Mouse (Mus musculus) intestine, embryonic 15.5 days (tissue): Measurements from ENCODE around the gene Selenbp1. TPM values are rescaled to one million over a fixed set of nuclear protein-coding genes. Genes with fewer than 3 reads are reported as not detected.
"Not testable (repeated sequence)": the region's sequence is repeated elsewhere in the genome, so short reads cannot be mapped to it uniquely, and the experiment has no call there.

Experiments used
- ATAC-seq: fragments of 200-750 bp; cut with Nextera tagmentation; 2 replicates; pipeline ENCODE4 v1.8.0; 2017; ENCODE audit warnings: moderate TSS enrichment, moderate library complexity
- H3K27ac ChIP-seq: fragments of 300-500 bp; sonication (generic); 2 replicates; pipeline ENCODE4 v1.5.1; 2015; ENCODE audit warnings: mild to moderate bottlenecking, inconsistent platforms
- H3K27me3 ChIP-seq: fragments of 300-500 bp; sonication (generic); replicated peaks from 2 replicates; pipeline ENCODE4 v1.6.1; 2015; ENCODE audit warnings: inconsistent platforms
- H3K36me3 ChIP-seq: fragments of 300-500 bp; sonication (generic); 2 replicates; pipeline ENCODE4 v1.6.1; 2015; ENCODE audit warnings: inconsistent platforms
- H3K4me1 ChIP-seq: fragments of 300-500 bp; sonication (generic); replicated peaks from 2 replicates; pipeline ENCODE4 v1.6.1; 2015; ENCODE audit warnings: inconsistent platforms
- H3K4me2 ChIP-seq: fragments of 300-500 bp; sonication (generic); replicated peaks from 2 replicates; pipeline ENCODE4 v1.6.1; 2015; ENCODE audit warnings: mild to moderate bottlenecking, inconsistent platforms
- H3K4me3 ChIP-seq: fragments of 300-500 bp; sonication (generic); replicated peaks from 2 replicates; pipeline ENCODE4 v1.5.1; 2015; ENCODE audit warnings: inconsistent platforms
- H3K9ac ChIP-seq: fragments of 300-500 bp; sonication (generic); 2 replicates; pipeline ENCODE4 v1.6.1; 2015; ENCODE audit warnings: inconsistent platforms
- H3K9me3 ChIP-seq: fragments of 300-500 bp; sonication (generic); 2 replicates; pipeline ENCODE4 v1.6.1; 2016; ENCODE audit warnings: inconsistent platforms
- WGBS: fragments of 180-500 bp; shearing (Covaris S2); methylation state at CpG from one replicate; pipeline ENCODE4 v1.1.7; 2015; 5-methylcytosine and 5-hydroxymethylcytosine counted together
- polyA plus RNA-seq: library from polyadenylated mRNA; unstranded; fragments of >200 nt; fragmentation: Nextera tagmentation; extraction: Ambion mirVana; gene quantifications from 2 replicates; pipeline ENCODE4 v1.2.1, GENCODE M21; 2015

The Selenbp1 gene
- polyA plus RNA-seq, result 108 and 123 TPM in 2 replicates

DNA sequence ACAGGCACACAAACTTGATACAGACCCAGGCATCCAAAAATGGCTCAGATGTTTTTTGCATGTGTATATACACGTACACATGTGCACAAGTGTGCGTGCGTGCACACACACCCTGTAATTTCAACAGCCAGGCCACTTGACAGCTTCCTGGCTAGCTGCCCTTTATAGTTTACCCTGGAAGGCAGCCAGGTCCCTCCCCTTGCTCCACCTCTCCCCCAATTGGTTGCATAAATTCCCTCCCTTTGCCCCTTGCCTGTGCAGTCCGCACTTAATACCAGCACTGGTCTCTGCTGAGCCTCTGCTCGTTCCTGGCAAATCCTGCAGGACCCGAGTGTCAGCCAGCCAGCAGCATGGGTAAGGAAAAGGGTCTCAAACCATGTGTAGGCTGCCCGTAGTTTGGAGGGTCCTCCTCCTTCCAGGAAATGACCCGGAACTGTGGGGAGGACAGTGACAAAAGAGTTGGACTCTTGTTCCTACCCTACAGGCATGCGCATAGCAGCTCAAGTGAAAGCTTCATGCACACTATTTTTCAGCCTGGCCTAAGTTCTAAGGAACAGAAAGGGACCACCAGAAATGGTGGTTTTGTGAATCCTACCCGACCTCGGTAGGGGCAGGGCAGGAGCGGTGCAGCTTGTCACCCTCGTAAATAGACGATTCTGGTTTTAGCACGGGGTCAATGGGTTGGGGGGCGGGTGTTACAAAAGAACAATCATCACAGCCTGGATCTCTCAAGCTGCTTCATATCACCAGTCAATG, at the start of gene Selenbp1:
Gene Selenbp1 (plus strand): TSS at position 248 of the 756 bp plus-strand sequence.
- Histone ChIP-seq H3K4me2 (peak within 1 kb of the TSS; percentile 64), H3K36me3 (no peaks in the 10 kb centered on the region), H3K27me3 (no peaks in the 10 kb centered on the region), H3K9ac (peak within 1 kb of the TSS; percentile 49), H3K9me3 (no peaks in the 10 kb centered on the region), H3K27ac (peak within 1 kb of the TSS; percentile 88), H3K4me3 (peak within 1 kb of the TSS; percentile 38), H3K4me1 (peaks cover 11% of the 10 kb centered on the region)
- ATAC-seq, result peak; percentile 95
- WGBS, result 3% methylated on average over 16 of the region's 16 CpGs

DNA sequence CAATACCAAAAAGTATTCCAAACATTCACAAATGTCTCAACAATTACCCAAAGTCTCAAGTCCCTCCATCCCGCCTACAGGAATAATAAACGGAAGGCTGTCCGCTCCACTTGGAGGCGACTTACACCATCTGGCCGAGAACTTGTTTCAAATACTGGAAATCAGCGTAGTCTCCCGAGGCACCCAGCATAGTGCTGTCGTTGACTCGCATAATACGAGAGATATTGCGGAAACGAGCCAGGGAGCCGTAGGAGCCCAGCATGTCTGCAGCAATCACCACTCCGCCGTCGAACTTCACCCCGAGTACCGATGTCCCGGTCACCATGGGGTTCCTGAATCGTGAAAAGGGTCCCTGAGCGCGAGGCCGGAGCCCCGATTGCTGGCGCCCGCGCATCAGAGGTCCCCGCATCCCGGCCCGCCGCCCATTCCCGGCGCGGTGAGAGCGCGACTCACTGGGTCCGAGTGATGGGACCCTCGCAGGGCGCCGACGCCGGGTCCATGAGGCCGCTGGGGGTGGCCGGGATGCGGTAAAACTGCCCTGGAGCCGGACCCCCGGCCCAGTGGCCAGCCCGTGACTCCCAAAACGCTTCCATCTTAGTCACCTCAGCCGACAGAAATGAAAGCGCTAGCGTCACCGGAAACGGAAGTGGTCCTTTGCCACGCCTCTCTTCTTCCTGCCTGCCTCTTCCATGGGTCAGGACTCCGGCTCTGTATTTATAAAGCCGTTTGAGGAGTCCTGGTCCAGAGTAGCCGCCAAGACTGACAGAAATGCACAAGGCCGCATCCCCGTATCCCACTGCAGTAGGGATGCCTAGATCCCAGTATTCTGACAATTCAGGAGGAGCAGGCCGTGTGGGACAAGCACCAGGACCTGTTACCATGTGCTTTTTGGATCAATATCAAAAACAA, 46.3 kb upstream of the Selenbp1 start, which contains the start of gene Psmb4:
Gene Psmb4 (minus strand): TSS at position 646 of the 909 bp plus-strand sequence.
- under 1% methylated on average over 61 of the region's 61 CpGs for WGBS
- Histone ChIP-seq H3K4me3 (peak within 1 kb of the TSS; percentile 93), H3K9me3 (no peaks in the 10 kb centered on the region), H3K36me3 (peaks cover 12% of the 10 kb centered on the region), H3K4me2 (peak within 1 kb of the TSS; percentile 91), H3K4me1 (peaks cover 17% of the 10 kb centered on the region), H3K27me3 (no peaks in the 10 kb centered on the region), H3K9ac (peak within 1 kb of the TSS; percentile 85), H3K27ac (peak within 1 kb of the TSS; percentile 68)
- ATAC-seq, result peak; percentile 91

DNA sequence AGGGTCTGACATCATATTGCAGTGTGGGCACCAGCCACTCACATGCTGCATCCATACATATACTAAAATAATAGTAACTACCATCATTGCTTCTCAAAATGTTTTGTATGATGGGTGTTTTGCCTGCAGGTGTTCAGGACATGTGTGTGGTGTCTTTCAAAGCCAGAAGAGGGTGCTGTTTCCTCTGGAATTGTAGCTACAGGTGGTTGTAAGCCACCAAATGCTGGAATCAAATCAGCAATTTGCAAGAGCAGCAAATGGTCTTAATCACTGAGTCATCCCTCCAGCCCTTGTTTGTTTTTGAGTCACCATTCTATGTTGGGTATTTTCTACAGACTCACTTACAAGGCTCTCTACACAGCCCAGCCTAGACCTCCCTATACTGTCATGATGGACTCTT, 44.3 kb upstream of the Selenbp1 start:
- no peaks in the 10 kb centered on the region for H3K9me3 ChIP-seq
- no peak overlapping the region for H3K9ac ChIP-seq
- ATAC-seq, result no peak
- H3K27me3 ChIP-seq, result no peaks in the 10 kb centered on the region
- H3K36me3 ChIP-seq, result peaks cover 6% of the 10 kb centered on the region
- no peak overlapping the region for H3K27ac ChIP-seq
- peaks cover 17% of the 10 kb centered on the region for H3K4me1 ChIP-seq
- no peak overlapping the region for H3K4me2 ChIP-seq
- no peak overlapping the region for H3K4me3 ChIP-seq

DNA sequence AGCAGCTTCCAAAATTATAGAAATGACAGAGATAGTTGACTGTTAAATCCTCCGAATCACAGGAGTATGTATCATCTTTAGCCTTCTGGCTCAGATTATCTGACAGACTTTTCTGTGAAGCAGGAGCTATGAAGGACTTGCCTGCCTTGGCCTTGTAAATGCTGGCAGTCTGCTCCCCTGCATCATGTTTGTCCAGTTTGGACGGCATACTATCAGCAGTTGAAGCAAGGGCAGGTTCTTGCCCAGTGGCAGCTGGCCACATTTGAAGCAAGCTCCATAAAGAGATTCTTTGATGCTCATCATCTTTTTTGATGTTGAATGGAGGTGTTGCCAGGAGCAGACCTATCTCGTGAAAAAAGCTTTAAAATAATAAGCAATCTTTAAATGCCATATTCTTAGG, 38.8 kb upstream of the Selenbp1 start:
- ATAC-seq, result no peak
- 67% methylated on average over 3 of the region's 3 CpGs for WGBS

DNA sequence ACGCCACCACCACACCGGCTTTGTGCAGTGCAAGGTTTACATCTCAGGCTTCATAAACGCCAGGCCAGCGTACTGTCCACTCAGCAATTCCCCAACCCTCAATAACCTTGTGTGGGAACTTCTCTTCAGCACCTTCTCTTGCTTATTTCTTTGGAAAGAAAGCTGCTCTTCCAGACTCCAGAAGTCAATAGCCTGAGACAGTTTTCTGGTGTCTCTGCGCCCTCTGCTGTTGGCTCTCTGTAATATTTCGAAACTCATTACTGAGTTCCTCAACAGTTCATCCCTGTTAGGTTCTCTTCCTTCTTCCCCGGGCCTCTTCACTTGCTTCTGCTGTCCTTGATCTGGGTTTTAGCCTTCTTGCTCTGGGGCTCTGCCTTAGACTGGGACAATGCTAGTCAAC, 30.1 kb upstream of the Selenbp1 start:
- no peaks in the 10 kb centered on the region for H3K36me3 ChIP-seq
- 0 out of 2 replicates have a peak, but pooled peaks have one; percentile 34 for ATAC-seq
- H3K27ac ChIP-seq, result no peak overlapping the region
- 16% methylated on average over 7 of the region's 7 CpGs for WGBS
- H3K9ac ChIP-seq, result 0 out of 2 replicates have a peak overlapping the region, but pooled peaks have one; percentile 6
- H3K4me3 ChIP-seq, result no peak overlapping the region
- no peaks in the 10 kb centered on the region; the same call in 1 of the 2 replicates for H3K4me1 ChIP-seq
- no peaks in the 10 kb centered on the region for H3K27me3 ChIP-seq
- H3K9me3 ChIP-seq, result no peaks in the 10 kb centered on the region
- no peak overlapping the region for H3K4me2 ChIP-seq

More for the DNA sequence above, 38.8 kb upstream of the Selenbp1 start:
- H3K4me3 ChIP-seq, result no peak overlapping the region
- no peaks in the 10 kb centered on the region for H3K9me3 ChIP-seq
- H3K4me1 ChIP-seq, result no peaks in the 10 kb centered on the region
- no peaks in the 10 kb centered on the region for H3K27me3 ChIP-seq
- no peak overlapping the region for H3K27ac ChIP-seq
- no peak overlapping the region for H3K9ac ChIP-seq
- no peak overlapping the region for H3K4me2 ChIP-seq
- no peaks in the 10 kb centered on the region for H3K36me3 ChIP-seq

DNA sequence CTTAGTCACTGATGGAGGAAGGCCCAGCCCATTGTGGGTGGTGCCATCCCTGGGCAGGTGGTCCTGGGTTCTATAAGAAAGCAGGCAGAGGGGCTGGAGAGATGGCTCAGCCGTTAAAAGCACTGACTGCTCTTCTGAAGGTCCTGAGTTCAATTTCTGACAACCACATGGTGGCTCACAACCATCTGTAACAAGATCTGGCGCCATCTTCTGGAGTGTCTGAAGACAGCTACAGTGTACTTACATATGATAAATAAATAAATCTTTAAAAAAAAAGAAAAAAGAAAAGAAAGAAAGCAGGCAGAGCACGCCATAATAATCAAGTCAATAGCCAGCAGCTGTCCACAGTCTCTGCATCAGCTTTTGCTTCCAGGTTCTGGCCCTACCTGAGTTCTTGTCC, 28.1 kb upstream of the Selenbp1 start:
- not testable (repeated sequence) for H3K4me1 ChIP-seq, H3K4me3 ChIP-seq, H3K36me3 ChIP-seq, H3K27ac ChIP-seq, H3K4me2 ChIP-seq, ATAC-seq, H3K9me3 ChIP-seq, H3K27me3 ChIP-seq, H3K9ac ChIP-seq
- WGBS, result 66% methylated on average over 3 of the region's 3 CpGs

DNA sequence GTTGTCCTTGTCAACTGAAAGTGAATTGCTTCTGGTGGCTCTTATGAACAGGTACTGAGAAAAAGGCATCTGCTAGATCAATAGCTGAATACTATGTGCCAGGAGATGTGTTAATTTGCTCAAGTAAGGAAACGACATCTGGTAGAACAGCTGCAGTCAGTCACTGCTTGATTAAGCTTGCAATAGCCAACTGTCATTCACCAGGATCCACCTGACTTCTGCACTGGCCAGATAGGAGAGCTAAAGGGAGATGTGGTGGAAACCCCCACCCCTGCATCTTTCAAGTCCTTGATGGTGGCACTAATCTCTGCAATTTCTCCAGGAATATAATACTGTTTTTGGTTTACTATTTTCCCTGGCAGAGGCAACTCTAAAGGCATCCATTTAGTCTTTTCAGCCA, 26.4 kb upstream of the Selenbp1 start:
- no peak overlapping the region for H3K4me2 ChIP-seq
- no peak overlapping the region for H3K4me3 ChIP-seq
- no peaks in the 10 kb centered on the region for H3K9me3 ChIP-seq
- ATAC-seq, result no peak
- no peak overlapping the region for H3K27ac ChIP-seq
- WGBS, result 58% methylated on average over 1 of the region's 1 CpGs
- no peaks in the 10 kb centered on the region; the same call in 1 of the 2 replicates for H3K4me1 ChIP-seq
- no peaks in the 10 kb centered on the region for H3K27me3 ChIP-seq
- no peaks in the 10 kb centered on the region for H3K36me3 ChIP-seq
- H3K9ac ChIP-seq, result no peak overlapping the region

DNA sequence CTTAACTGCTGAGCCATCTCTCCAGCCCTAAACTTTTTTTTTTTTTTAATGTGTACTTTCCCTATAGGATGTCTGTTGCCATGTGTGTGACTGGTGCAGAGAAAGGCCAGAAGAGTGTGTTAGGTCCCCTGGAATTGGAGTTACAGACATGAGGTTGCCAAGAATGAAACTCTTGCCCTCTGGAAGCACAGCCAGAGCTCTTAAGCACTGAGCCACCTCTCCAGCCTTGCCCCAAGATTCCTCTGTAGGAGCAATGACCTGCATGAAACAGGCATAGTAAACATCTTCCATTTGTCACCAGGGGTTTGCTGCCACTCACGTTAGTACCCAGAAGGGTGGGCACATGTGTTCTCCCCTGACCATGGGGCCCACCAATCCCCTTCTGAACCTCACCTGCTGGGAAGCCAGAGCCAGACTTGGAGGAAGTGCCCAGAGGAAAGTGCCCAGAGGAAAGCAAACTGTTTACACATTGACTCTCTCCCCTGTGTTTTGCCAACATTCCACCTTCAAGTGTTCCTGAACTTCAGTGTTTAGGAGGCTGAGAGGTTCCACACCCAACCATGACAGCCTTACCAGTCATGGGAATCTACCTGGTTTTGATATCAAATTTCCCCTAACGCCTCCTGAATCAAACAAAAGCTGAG, 21.7 kb upstream of the Selenbp1 start:
- H3K36me3 ChIP-seq, result no peaks in the 10 kb centered on the region
- no peak overlapping the region for H3K9ac ChIP-seq
- H3K4me2 ChIP-seq, result no peak overlapping the region
- H3K27ac ChIP-seq, result no peak overlapping the region
- no peaks in the 10 kb centered on the region for H3K9me3 ChIP-seq
- WGBS, result 64% methylated on average over 2 of the region's 2 CpGs
- no peak overlapping the region for H3K4me3 ChIP-seq
- no peak for ATAC-seq
- 0 out of 2 replicates have a peak, but pooled peaks cover 3% of the 10 kb centered on the region for H3K4me1 ChIP-seq
- no peaks in the 10 kb centered on the region for H3K27me3 ChIP-seq

DNA sequence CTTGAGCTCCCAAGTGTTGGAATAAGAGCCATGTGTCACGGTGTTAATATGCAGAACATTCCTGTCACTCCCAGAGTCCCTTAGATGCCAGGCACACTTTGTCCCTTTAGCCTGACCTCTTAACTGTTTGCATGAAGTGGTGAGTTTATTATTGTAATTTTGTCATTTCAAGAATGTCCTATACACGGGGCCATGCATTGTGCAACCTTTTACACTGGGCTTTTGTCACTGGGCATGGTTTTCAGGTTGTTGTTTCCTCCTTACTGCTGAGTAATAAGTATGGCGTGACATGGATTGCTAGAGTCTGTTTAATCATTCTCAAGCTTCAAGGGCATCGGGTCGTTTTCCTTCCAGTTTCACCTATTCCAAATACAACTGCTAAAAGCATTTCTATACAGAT, 19.1 kb upstream of the Selenbp1 start:
- peak overlapping the region; percentile 77 for H3K27ac ChIP-seq
- 40% methylated on average over 5 of the region's 5 CpGs for WGBS
- no peaks in the 10 kb centered on the region for H3K27me3 ChIP-seq
- H3K9me3 ChIP-seq, result no peaks in the 10 kb centered on the region
- peak; percentile 92 for ATAC-seq
- H3K9ac ChIP-seq, result no peak overlapping the region
- H3K4me1 ChIP-seq, result peaks cover 9% of the 10 kb centered on the region; the same call in 1 of the 2 replicates
- H3K4me2 ChIP-seq, result no peak overlapping the region
- no peak overlapping the region for H3K4me3 ChIP-seq
- H3K36me3 ChIP-seq, result no peaks in the 10 kb centered on the region

DNA sequence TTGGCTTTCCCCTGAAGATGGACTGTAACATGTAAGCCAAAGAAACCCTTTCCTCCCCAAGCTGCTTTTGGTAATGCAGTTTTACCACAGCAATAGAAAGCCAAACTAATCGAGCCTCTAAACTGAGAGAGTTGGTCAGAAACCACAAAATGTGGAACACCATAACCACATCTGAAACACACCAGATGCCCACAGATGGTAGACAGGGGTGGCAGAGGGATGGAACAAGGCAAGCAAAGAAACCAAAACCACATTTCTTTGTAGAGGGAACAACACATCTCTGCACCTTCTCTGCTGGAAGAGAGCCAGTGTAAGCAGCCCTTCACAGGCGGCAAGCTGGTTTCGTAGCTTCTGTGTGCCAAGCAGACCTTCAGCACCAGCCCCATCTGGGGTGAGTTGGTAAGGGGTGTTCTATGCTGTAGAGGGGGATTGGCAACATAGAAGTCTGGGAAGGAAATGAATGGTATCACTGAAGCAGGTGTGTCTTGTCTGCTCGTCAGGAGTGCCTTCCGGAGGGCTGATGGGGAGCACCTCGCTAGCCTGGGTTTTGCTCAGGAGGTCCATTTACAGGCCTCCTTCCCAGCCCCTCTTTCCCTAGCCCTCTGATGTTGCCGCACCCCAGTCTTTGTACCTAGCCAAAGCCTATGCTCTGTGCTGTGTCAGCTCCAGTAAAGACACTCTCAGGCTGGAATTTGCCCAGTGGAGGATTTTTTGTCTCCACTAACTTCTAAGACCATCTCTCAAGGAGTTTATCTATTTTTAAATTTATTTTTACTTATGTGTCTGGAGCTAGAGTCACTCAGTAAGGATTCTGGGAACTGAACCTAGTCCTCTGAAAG, 16.7 kb upstream of the Selenbp1 start:
- Histone ChIP-seq H3K4me1 (peaks cover 9% of the 10 kb centered on the region; the same call in 1 of the 2 replicates), H3K27me3 (no peaks in the 10 kb centered on the region), H3K9me3 (no peaks in the 10 kb centered on the region), H3K4me2 (no peak overlapping the region), H3K9ac (no peak overlapping the region), H3K36me3 (no peaks in the 10 kb centered on the region), H3K27ac (no peak overlapping the region), H3K4me3 (no peak overlapping the region)
- 89% methylated on average over 7 of the region's 7 CpGs for WGBS
- ATAC-seq, result no peak

DNA sequence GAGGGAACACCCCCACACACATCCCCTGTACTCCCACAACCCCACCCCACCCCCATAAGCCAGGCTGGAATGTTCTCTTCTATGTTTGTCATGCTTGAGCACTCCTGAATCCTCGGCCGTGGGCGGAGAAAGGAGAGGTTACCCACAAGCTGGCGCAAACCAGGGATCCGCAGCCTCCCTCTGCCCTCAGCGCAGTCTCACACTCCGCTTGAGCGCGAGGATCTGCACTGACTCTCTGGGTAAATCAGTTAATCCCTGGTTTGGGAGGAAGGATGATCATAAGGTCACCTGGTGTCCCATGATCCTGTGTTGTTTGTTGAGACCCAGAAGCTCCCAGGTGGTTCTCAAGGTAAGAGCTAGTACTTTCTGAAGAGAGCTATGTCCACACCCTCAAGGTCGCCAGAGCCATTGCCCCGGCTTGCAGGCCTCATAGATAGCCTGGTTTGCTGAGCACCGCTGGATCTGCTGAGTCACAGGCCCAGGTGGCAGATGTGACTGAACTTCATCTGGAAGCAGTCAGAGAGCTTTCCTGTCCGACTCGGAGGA, 15.0 kb upstream of the Selenbp1 start:
- peaks cover 9% of the 10 kb centered on the region; the same call in 1 of the 2 replicates for H3K4me1 ChIP-seq
- H3K27me3 ChIP-seq, result no peaks in the 10 kb centered on the region
- H3K9me3 ChIP-seq, result no peaks in the 10 kb centered on the region
- no peaks in the 10 kb centered on the region for H3K36me3 ChIP-seq
- WGBS, result 58% methylated on average over 14 of the region's 14 CpGs
- no peak overlapping the region for H3K4me2 ChIP-seq
- peak; percentile 47 for ATAC-seq
- peak overlapping the region; percentile 6; the same call in 1 of the 2 replicates for H3K27ac ChIP-seq
- H3K9ac ChIP-seq, result no peak overlapping the region
- H3K4me3 ChIP-seq, result no peak overlapping the region
